Mouse (Mus musculus): ENCODE measurements around the gene Klhl7. TPM values are rescaled to one million over a fixed set of nuclear protein-coding genes. Genes with fewer than 3 reads are reported as not detected.
"Not testable (repeated sequence)": the region's sequence is repeated elsewhere in the genome, so short reads cannot be mapped to it uniquely, and the experiment has no call there.

Klhl7 gene
- polyA plus RNA-seq, 1 experiment = 0.28 TPM

DNA sequence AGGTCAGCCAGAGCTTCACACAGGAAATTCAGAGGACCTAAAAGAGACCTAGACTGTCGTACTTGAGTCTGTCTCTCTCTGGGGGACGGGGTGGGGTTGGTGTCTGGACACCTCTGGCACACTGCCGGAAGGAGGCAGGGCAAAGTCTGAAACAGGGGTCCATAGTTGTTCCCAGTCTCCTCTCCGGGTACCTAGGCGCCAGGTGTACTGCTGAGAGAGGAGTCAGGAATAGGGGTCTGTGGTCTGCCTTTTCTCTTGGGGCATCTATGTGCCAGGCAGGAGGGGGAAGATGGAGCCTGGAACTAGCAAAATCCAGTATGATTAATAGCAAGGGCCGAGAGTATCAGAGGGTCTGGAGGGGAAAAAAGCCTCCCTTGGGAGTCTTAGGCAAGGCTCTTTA is 5.0 kb upstream of the Klhl7 start:
- TF ChIP-seq CTCF (IDR thresholded peaks at IDR 0.05; ENCODE audit: extremely low read depth, insufficient read length, insufficient replicate concordance, low read depth, low read length) (no peak), POLR2A (IDR thresholded peaks at IDR 0.05; ENCODE audit: low read depth, low read length) (no peak)
- H3K27me3 ChIP-seq (ENCODE audit: control insufficient read depth, insufficient read depth, low read length) = no peaks in the 10 kb centered on the region
- no peaks in the 10 kb centered on the region for H3K4me1 ChIP-seq (ENCODE audit: control insufficient read depth, insufficient read depth, insufficient read length, low read length)
- no peak overlapping the region for H3K27ac ChIP-seq (ENCODE audit: insufficient read depth, low read depth, low read length)
- no peaks in the 10 kb centered on the region for H3K36me3 ChIP-seq (ENCODE audit: control insufficient read depth, insufficient read depth, low read length)
- WGBS = 57% methylated on average over 6 of the region's 6 CpGs
- H3K4me3 ChIP-seq (ENCODE audit: low read depth, low read length) = no peak overlapping the region

DNA sequence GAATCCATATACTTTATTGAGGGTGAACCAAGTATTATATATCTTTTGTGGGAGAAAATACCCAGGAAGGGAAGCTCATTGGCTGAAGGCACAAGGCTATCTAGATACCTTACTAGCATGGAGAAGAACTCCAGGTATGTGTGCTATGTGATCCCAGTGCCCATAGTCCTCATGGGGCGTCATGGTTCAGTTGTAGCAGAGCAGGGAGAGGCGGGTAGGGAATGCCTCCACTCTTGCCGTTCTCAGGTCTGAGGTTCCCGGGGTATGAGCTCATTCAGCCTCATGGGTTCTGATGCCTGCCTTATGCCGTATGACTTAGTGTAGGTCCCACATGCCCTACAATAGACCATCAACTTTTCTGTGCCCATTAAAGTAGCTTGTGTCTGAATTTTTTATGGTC is 4.5 kb upstream of the Klhl7 start:
- WGBS = 54% methylated on average over 5 of the region's 5 CpGs
- no peak for TF ChIP-seq POLR2A (IDR thresholded peaks at IDR 0.05; ENCODE audit: low read depth, low read length)
- no peak for TF ChIP-seq CTCF (IDR thresholded peaks at IDR 0.05; ENCODE audit: extremely low read depth, insufficient read length, insufficient replicate concordance, low read depth, low read length)
- H3K36me3 ChIP-seq (ENCODE audit: control insufficient read depth, insufficient read depth, low read length) = no peaks in the 10 kb centered on the region
- no peak overlapping the region for H3K27ac ChIP-seq (ENCODE audit: insufficient read depth, low read depth, low read length)
- H3K4me1 ChIP-seq (ENCODE audit: control insufficient read depth, insufficient read depth, insufficient read length, low read length) = no peaks in the 10 kb centered on the region
- no peak overlapping the region for H3K4me3 ChIP-seq (ENCODE audit: low read depth, low read length)
- H3K27me3 ChIP-seq (ENCODE audit: control insufficient read depth, insufficient read depth, low read length) = no peaks in the 10 kb centered on the region

DNA sequence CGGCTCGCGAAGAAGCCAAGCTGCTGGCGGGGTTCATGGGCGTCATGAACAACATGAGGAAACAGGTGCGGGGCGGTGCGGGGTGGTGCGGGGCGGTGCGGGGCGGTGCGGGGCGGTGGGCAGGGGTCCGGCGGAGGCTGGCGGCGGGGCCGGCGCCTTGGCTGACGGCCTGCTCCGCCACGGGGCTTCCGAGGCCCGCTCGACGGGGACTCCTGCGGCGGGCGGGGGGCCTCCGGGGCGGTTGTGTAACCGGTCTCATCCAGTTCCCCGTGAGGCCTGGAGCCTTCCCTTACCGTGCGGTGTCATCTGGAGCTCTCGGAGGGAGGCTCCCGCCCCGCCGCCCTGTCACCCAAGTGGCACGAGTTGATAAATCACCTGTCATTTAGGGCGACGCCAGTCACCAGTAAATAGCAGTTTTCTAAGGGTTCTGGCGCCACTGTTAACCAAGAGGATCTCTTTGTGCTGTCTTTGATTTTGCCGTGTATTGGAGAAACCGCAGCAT is 456 bp downstream of the Klhl7 start:
- no peak overlapping the region; the same call in 1 of the 2 replicates for H3K27ac ChIP-seq (ENCODE audit: insufficient read depth, low read depth, low read length)
- TF ChIP-seq CTCF (IDR thresholded peaks at IDR 0.05; ENCODE audit: extremely low read depth, insufficient read length, insufficient replicate concordance, low read depth, low read length) (no peak), POLR2A (IDR thresholded peaks at IDR 0.05; ENCODE audit: low read depth, low read length) (no peak)
- under 1% methylated on average over 44 of the region's 46 CpGs for WGBS
- H3K4me1 ChIP-seq (ENCODE audit: control insufficient read depth, insufficient read depth, insufficient read length, low read length) = no peaks in the 10 kb centered on the region
- H3K4me3 ChIP-seq (ENCODE audit: low read depth, low read length) = peak overlapping the region; percentile 80
- H3K27me3 ChIP-seq (ENCODE audit: control insufficient read depth, insufficient read depth, low read length) = no peaks in the 10 kb centered on the region
- H3K36me3 ChIP-seq (ENCODE audit: control insufficient read depth, insufficient read depth, low read length) = no peaks in the 10 kb centered on the region

DNA sequence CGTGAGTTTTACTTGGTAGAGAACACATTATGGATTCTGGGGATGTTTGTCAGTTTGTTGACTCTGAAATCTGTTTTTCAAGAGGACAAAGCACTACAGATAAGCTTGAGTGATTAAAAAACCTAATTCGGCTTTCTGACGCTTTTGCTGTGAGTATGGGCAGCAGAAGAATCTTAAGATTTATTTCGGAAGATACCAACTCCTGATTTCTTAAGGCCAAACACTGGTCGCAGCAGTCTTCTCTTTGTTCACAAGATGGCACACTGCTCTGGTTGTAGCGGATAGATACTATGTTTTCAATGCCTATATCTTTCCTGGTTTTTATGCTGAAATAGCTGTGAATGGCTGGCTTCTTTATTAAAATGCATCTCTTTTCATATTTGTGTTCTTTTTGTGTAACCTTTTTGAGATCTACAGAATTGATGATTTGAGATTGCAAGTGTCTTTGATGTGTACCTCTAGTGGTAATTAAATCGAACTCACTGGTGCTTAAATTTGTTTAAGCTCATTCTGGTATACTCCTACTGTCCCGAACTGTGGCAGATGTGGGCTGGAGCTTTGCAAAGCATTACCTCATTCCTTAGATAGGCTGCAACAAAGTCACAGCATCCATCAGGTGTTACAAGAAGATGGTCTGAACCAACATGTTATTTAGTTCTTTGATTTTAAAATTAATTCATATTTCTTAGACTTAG is 1.2 kb downstream of the Klhl7 start:
- 32% methylated on average over 8 of the region's 8 CpGs for WGBS
- no peak overlapping the region for H3K27ac ChIP-seq (ENCODE audit: insufficient read depth, low read depth, low read length)
- no peaks in the 10 kb centered on the region for H3K4me1 ChIP-seq (ENCODE audit: control insufficient read depth, insufficient read depth, insufficient read length, low read length)
- no peaks in the 10 kb centered on the region for H3K27me3 ChIP-seq (ENCODE audit: control insufficient read depth, insufficient read depth, low read length)
- H3K4me3 ChIP-seq (ENCODE audit: low read depth, low read length) = no peak overlapping the region
- no peak for TF ChIP-seq CTCF (IDR thresholded peaks at IDR 0.05; ENCODE audit: extremely low read depth, insufficient read length, insufficient replicate concordance, low read depth, low read length)
- no peaks in the 10 kb centered on the region for H3K36me3 ChIP-seq (ENCODE audit: control insufficient read depth, insufficient read depth, low read length)

DNA sequence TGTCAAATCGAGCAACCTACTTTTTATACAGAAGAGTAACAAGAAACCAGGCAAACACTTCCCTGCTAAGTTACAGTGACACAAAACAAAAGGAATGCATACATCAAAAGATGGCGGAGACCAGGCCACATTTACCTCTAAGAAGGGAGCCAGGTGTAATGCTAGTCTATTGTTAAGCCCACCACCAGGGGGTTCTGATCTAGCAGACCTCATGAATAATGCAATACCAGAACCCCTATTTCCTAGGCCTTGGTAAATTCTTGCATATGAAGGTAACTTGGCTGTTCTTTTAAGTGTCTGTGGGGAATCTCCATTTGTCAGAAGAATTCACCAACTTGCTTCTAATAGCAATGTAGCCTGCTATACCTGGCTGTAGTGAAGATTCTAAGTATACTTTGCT is 2.8 kb downstream of the Klhl7 start:
- 86% methylated on average over 2 of the region's 2 CpGs for WGBS

DNA sequence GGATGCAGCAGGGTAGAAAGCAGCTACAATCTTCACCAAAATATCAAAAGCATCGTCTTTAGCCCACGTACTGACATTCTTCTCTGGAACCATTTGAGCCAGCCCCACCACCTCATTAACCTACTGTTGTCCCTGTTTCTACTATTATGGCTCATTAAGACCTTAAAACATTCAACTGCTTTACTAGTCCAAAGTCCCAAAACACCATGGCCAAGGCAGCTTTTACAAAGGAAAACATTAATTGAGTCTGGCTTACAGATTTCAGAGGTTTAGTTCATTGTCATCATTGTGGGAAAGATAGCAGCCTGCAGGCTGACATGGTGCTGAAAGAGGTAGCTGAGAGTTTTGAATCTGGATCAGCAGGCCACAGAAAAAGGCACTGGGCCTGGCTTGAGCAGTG is 3.4 kb downstream of the Klhl7 start:
- H3K36me3 ChIP-seq (ENCODE audit: control insufficient read depth, insufficient read depth, low read length) = no peaks in the 10 kb centered on the region
- 84% methylated on average over 2 of the region's 2 CpGs for WGBS
- H3K4me1 ChIP-seq (ENCODE audit: control insufficient read depth, insufficient read depth, insufficient read length, low read length) = no peaks in the 10 kb centered on the region
- no peak overlapping the region for H3K27ac ChIP-seq (ENCODE audit: insufficient read depth, low read depth, low read length)
- H3K4me3 ChIP-seq (ENCODE audit: low read depth, low read length) = no peak overlapping the region
- no peak for TF ChIP-seq CTCF (IDR thresholded peaks at IDR 0.05; ENCODE audit: extremely low read depth, insufficient read length, insufficient replicate concordance, low read depth, low read length)
- H3K27me3 ChIP-seq (ENCODE audit: control insufficient read depth, insufficient read depth, low read length) = no peaks in the 10 kb centered on the region

More for the DNA sequence above, 2.8 kb downstream of the Klhl7 start:
- not testable (repeated sequence) for H3K27ac ChIP-seq (ENCODE audit: insufficient read depth, low read depth, low read length); H3K4me3 ChIP-seq (ENCODE audit: low read depth, low read length); H3K27me3 ChIP-seq (ENCODE audit: control insufficient read depth, insufficient read depth, low read length); H3K4me1 ChIP-seq (ENCODE audit: control insufficient read depth, insufficient read depth, insufficient read length, low read length); H3K36me3 ChIP-seq (ENCODE audit: control insufficient read depth, insufficient read depth, low read length)

DNA sequence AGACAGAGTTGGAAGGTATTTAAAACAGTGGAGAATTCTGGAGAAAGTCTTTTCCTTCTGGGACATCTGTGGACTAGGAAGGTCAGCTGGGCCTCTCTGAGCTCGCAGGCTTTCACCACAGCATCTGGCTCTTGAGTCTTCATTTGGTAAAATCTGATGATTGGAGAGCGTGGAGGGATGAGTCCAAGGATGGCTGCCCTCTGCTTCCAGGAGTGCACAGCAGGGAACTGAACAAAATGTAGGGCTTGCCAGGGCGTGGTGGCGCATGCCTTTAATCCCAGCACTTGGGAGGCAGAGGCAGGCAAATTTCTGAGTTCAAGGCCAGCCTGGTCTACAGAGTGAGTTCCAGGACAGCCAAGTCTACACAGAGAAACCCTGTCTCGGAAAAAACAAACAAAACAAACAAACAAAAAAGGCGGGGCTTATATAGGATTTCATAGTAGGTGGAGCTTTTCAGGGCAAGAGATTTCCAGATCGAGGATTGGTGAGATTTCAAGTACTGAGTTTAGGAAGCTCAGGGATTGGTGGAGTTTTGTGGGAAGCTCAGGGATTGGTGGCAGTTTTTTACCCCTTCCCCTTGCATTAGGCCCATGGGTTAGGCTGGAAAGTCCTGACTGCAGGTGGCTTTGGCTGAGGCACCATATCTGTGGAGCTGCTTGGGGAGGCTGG is 6.8 kb downstream of the Klhl7 start:
- 81% methylated on average over 7 of the region's 7 CpGs for WGBS
- no peaks in the 10 kb centered on the region for H3K27me3 ChIP-seq (ENCODE audit: control insufficient read depth, insufficient read depth, low read length)
- H3K4me3 ChIP-seq (ENCODE audit: low read depth, low read length) = no peak overlapping the region
- no peaks in the 10 kb centered on the region for H3K36me3 ChIP-seq (ENCODE audit: control insufficient read depth, insufficient read depth, low read length)
- H3K27ac ChIP-seq (ENCODE audit: insufficient read depth, low read depth, low read length) = no peak overlapping the region
- H3K4me1 ChIP-seq (ENCODE audit: control insufficient read depth, insufficient read depth, insufficient read length, low read length) = no peaks in the 10 kb centered on the region
- no peak for TF ChIP-seq POLR2A (IDR thresholded peaks at IDR 0.05; ENCODE audit: low read depth, low read length)
- TF ChIP-seq CTCF (IDR thresholded peaks at IDR 0.05; ENCODE audit: extremely low read depth, insufficient read length, insufficient replicate concordance, low read depth, low read length) = no peak

Data from small intestine, adult 2 months (tissue).